Mouse (Mus musculus) testis, adult 2 months (tissue): ENCODE measurements around the gene Nr6a1. TPM values are rescaled to one million over a fixed set of nuclear protein-coding genes. Genes with fewer than 3 reads are reported as not detected.

Source experiments
- H3K27ac ChIP-seq: fragments of 200-500 bp; 2 replicates; pipeline ENCODE4 v1.5.1; 2012; ENCODE audit warnings: low read depth, low read length; ENCODE audit not compliant: control insufficient read depth, insufficient read depth
- H3K27me3 ChIP-seq: fragments of 200-500 bp; 2 replicates; pipeline ENCODE4 v1.6.1; 2012; ENCODE audit warnings: mild to moderate bottlenecking, low read length, moderate library complexity; ENCODE audit not compliant: control insufficient read depth, insufficient read depth
- H3K36me3 ChIP-seq: fragments of 200-500 bp; 2 replicates; pipeline ENCODE4 v1.6.1; 2012; ENCODE audit warnings: mild to moderate bottlenecking, low read length; ENCODE audit not compliant: control insufficient read depth, insufficient read depth
- H3K4me1 ChIP-seq: fragments of 200-500 bp; 2 replicates; pipeline ENCODE4 v1.6.1; 2012; ENCODE audit warnings: low read length; ENCODE audit not compliant: control insufficient read depth, insufficient read depth
- H3K4me3 ChIP-seq: fragments of 200-500 bp; 2 replicates; pipeline ENCODE4 v1.5.1; 2012; ENCODE audit warnings: low read depth, mild to moderate bottlenecking, low read length, moderate library complexity, mixed read lengths; ENCODE audit not compliant: control insufficient read depth
- CTCF ChIP-seq: fragments of 200-500 bp; IDR thresholded peaks from 2 replicates; pipeline ENCODE4 v1.5.1; 2012; ENCODE audit warnings: low read depth, mild to moderate bottlenecking, inconsistent platforms, low read length, moderate library complexity; ENCODE audit not compliant: control insufficient read depth, insufficient read depth, insufficient replicate concordance
- POLR2A ChIP-seq: fragments of 200-500 bp; IDR thresholded peaks from 2 replicates; pipeline ENCODE4 v1.6.1; 2012; ENCODE audit warnings: low read depth, mild to moderate bottlenecking, inconsistent platforms, low read length, moderate library complexity; ENCODE audit not compliant: control insufficient read depth
- polyA plus RNA-seq: library from polyadenylated mRNA; depleted of rRNA; stranded (reverse); fragments of >200 nt; gene quantifications from 2 replicates; pipeline ENCODE4 v1.2.3, GENCODE M21; 2012; rRNA removed

Gene Nr6a1
- 175 and 204 TPM in 2 replicates for polyA plus RNA-seq

GRCm38 (mm10) chr2:38927115-38927979, at the start of gene Nr6a1:
Gene Nr6a1 (minus strand): TSS chr2:38927688.
- peak within 1 kb of the TSS; percentile 89 for H3K4me3 ChIP-seq
- no peaks in the 10 kb centered on the region for H3K27me3 ChIP-seq
- no peaks in the 10 kb centered on the region for H3K36me3 ChIP-seq
- H3K27ac ChIP-seq = peak within 1 kb of the TSS; percentile 32; the same call in 1 of the 2 replicates
- H3K4me1 ChIP-seq = peaks cover 18% of the 10 kb centered on the region
- no peak for TF ChIP-seq POLR2A
- TF ChIP-seq CTCF = peak; percentile 61; the same call in 1 of the 2 replicates

GRCm38 (mm10) chr2:38975941-38976805, 48.7 kb upstream of the Nr6a1 start:
- Histone ChIP-seq H3K4me3 (no peak overlapping the region), H3K36me3 (no peaks in the 10 kb centered on the region), H3K27ac (no peak overlapping the region), H3K4me1 (peaks cover 3% of the 10 kb centered on the region), H3K27me3 (no peaks in the 10 kb centered on the region)
- TF ChIP-seq CTCF (no peak), POLR2A (no peak)

- no peak overlapping the region for H3K27ac ChIP-seq
- no peak for TF ChIP-seq POLR2A
- no peak for TF ChIP-seq CTCF
- H3K4me3 ChIP-seq = 0 out of 2 replicates have a peak overlapping the region, but pooled peaks have one; percentile 24
- peaks cover 3% of the 10 kb centered on the region for H3K4me1 ChIP-seq
- H3K27me3 ChIP-seq = no peaks in the 10 kb centered on the region
- H3K36me3 ChIP-seq = no peaks in the 10 kb centered on the region
These were observed 47.7 kb upstream of the Nr6a1 start for GRCm38 (mm10) chr2:38975181-38975580.

- Histone ChIP-seq H3K4me1 (peaks cover 3% of the 10 kb centered on the region), H3K27ac (no peak overlapping the region), H3K4me3 (no peak overlapping the region), H3K36me3 (no peaks in the 10 kb centered on the region), H3K27me3 (no peaks in the 10 kb centered on the region)
- TF ChIP-seq CTCF (no peak), POLR2A (no peak)
These were observed 46.7 kb upstream of the Nr6a1 start for GRCm38 (mm10) chr2:38974171-38974570.

- TF ChIP-seq CTCF = no peak
- no peak for TF ChIP-seq POLR2A
- Histone ChIP-seq H3K27me3 (no peaks in the 10 kb centered on the region), H3K4me3 (no peak overlapping the region), H3K27ac (no peak overlapping the region), H3K36me3 (no peaks in the 10 kb centered on the region), H3K4me1 (peaks cover 3% of the 10 kb centered on the region)
These were observed 46.2 kb upstream of the Nr6a1 start for GRCm38 (mm10) chr2:38973701-38974100.

GRCm38 (mm10) chr2:38973223-38973622, 45.7 kb upstream of the Nr6a1 start:
- no peaks in the 10 kb centered on the region for H3K27me3 ChIP-seq
- H3K27ac ChIP-seq = no peak overlapping the region
- no peaks in the 10 kb centered on the region for H3K36me3 ChIP-seq
- H3K4me3 ChIP-seq = no peak overlapping the region
- peaks cover 3% of the 10 kb centered on the region for H3K4me1 ChIP-seq
- TF ChIP-seq CTCF (no peak), POLR2A (no peak)

GRCm38 (mm10) chr2:38970057-38970456, 42.6 kb upstream of the Nr6a1 start:
- no peaks in the 10 kb centered on the region for H3K27me3 ChIP-seq
- no peaks in the 10 kb centered on the region for H3K36me3 ChIP-seq
- no peak for TF ChIP-seq POLR2A
- no peak for TF ChIP-seq CTCF

More at GRCm38 (mm10) chr2:38970057-38970456, 42.6 kb upstream of the Nr6a1 start:
- no peak overlapping the region for H3K27ac ChIP-seq
- H3K4me3 ChIP-seq = no peak overlapping the region
- H3K4me1 ChIP-seq = peaks cover 1% of the 10 kb centered on the region; the same call in 1 of the 2 replicates
